Mouse (Mus musculus): ENCODE data around the gene Cacng7.

DNA sequence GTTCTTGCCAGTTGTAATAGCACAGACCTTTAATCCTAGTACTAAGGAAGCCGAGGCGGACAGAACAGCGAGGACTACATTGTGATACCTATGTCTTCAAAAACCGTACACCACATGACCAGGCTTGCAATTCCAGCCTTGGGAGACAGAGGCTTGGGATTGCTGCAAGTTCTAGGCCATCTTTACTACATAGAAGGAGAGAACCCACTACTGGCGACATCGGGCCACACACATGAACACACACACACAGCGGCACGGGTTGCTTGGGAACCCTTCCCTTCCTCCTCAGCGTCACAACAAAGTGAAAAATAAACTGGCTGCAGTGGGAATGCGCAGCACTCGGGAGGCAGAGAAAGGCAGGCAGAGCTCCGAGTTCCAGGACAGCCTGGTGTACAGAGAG, 35.6 kb downstream of the Cacng7 start:
- TF ChIP-seq GATA1 (IDR thresholded peaks at IDR 0.05; ENCODE audit: low read length) (no peak), TAL1 (IDR thresholded peaks at IDR 0.05; ENCODE audit: low read length) (no peak)

Measured in erythroblast, embryonic 14.5 days (primary cell).